Mouse (Mus musculus) neural tube, embryonic 14.5 days (tissue): Measurements from ENCODE around the gene Astl. TPM values are rescaled to one million over a fixed set of nuclear protein-coding genes. Genes with fewer than 3 reads are reported as not detected.

Experiments used
- ATAC-seq: fragments of 200-750 bp; cut with Nextera tagmentation; 2 replicates; pipeline ENCODE4 v1.8.0; 2017; ENCODE audit warnings: low read depth, mild to moderate bottlenecking, moderate TSS enrichment, moderate library complexity
- H3K27ac ChIP-seq: fragments of 300-500 bp; sonication (generic); 2 replicates; pipeline ENCODE4 v1.5.1; 2014; ENCODE audit warnings: low read depth, mild to moderate bottlenecking, control low read depth, low read length, moderate library complexity, mixed read lengths
- H3K27me3 ChIP-seq: fragments of 300-500 bp; sonication (generic); 2 replicates; pipeline ENCODE4 v1.6.1; 2014; ENCODE audit warnings: low read length; ENCODE audit not compliant: control insufficient read depth, insufficient read depth
- H3K36me3 ChIP-seq: fragments of 300-500 bp; sonication (generic); 2 replicates; pipeline ENCODE4 v1.6.1; 2014; ENCODE audit warnings: low read length, mixed read lengths; ENCODE audit not compliant: control insufficient read depth, insufficient read depth
- H3K4me1 ChIP-seq: fragments of 300-500 bp; sonication (generic); 2 replicates; pipeline ENCODE4 v1.6.1; 2014; ENCODE audit warnings: low read length; ENCODE audit not compliant: control insufficient read depth, insufficient read depth
- H3K4me2 ChIP-seq: fragments of 300-500 bp; sonication (generic); 2 replicates; pipeline ENCODE4 v1.6.1; 2014; ENCODE audit warnings: mild to moderate bottlenecking, low read depth, low read length, control low read depth
- H3K4me3 ChIP-seq: fragments of 300-500 bp; sonication (generic); 2 replicates; pipeline ENCODE4 v1.5.1; 2014; ENCODE audit warnings: low read depth, low read length, control low read depth, mixed read lengths
- H3K9ac ChIP-seq: fragments of 300-500 bp; sonication (generic); replicated peaks from 2 replicates; pipeline ENCODE4 v1.6.1; 2014; ENCODE audit warnings: low read depth, mild to moderate bottlenecking, control low read depth, low read length, mixed read lengths
- H3K9me3 ChIP-seq: fragments of 300-500 bp; sonication (generic); 2 replicates; pipeline ENCODE4 v1.6.1; 2016; ENCODE audit warnings: low read length; ENCODE audit not compliant: control insufficient read depth
- WGBS: fragments of 180-500 bp; shearing (Covaris S2); extraction: QIAGEN DNeasy Blood & Tissue Kit; methylation state at CpG from one replicate; pipeline ENCODE4 v1.1.7; 2014; 5-methylcytosine and 5-hydroxymethylcytosine counted together
- polyA plus RNA-seq: library from polyadenylated mRNA; unstranded; fragments of >200 nt; fragmentation: Nextera tagmentation; extraction: Ambion mirVana; gene quantifications from 2 replicates; pipeline ENCODE4 v1.2.1, GENCODE M21; 2014

The Astl gene
- polyA plus RNA-seq, 1 experiment from 2014 or later: not detected

- Histone ChIP-seq H3K36me3 (no peaks in the 10 kb centered on the region), H3K9me3 (no peaks in the 10 kb centered on the region), H3K27ac (no peak overlapping the region), H3K4me1 (peaks cover 4% of the 10 kb centered on the region; the same call in 1 of the 2 replicates), H3K27me3 (peaks cover 25% of the 10 kb centered on the region), H3K4me2 (no peak overlapping the region), H3K4me3 (no peak overlapping the region), H3K9ac (no peak overlapping the region)
- ATAC-seq: no peak
- WGBS: 83% methylated on average over 5 of the region's 5 CpGs
These were observed 4.4 kb upstream of the Astl start for GRCm38 (mm10) chr2:127333945-127334603.

GRCm38 (mm10) chr2:127335078-127335541, 3.3 kb upstream of the Astl start:
- Histone ChIP-seq H3K36me3 (no peaks in the 10 kb centered on the region), H3K27me3 (peaks cover 27% of the 10 kb centered on the region), H3K4me2 (no peak overlapping the region), H3K9me3 (no peaks in the 10 kb centered on the region), H3K9ac (no peak overlapping the region), H3K4me1 (peaks cover 4% of the 10 kb centered on the region; the same call in 1 of the 2 replicates), H3K27ac (no peak overlapping the region), H3K4me3 (no peak overlapping the region)
- 56% methylated on average over 11 of the region's 11 CpGs for WGBS
- ATAC-seq: no peak

- peaks cover 4% of the 10 kb centered on the region; the same call in 1 of the 2 replicates for H3K4me1 ChIP-seq
- H3K36me3 ChIP-seq: no peaks in the 10 kb centered on the region
- peak within 1 kb of the TSS; percentile 89 for H3K4me2 ChIP-seq
- H3K9me3 ChIP-seq: no peaks in the 10 kb centered on the region
- WGBS: 1% methylated on average over 64 of the region's 76 CpGs
- peak within 1 kb of the TSS; percentile 55 for H3K9ac ChIP-seq
- no peak within 1 kb of the TSS for H3K27ac ChIP-seq
- H3K4me3 ChIP-seq: peak within 1 kb of the TSS; percentile 49
- ATAC-seq: peak; percentile 84
- peaks cover 27% of the 10 kb centered on the region for H3K27me3 ChIP-seq
These were observed 2.5 kb upstream of the Astl start, which contains the start of gene Dusp2 for GRCm38 (mm10) chr2:127335767-127336496. TSS of gene Dusp2 (plus strand) at chr2:127336159.

- WGBS: 4% methylated on average over 24 of the region's 33 CpGs
These were observed 2.0 kb upstream of the Astl start for GRCm38 (mm10) chr2:127336497-127336832.

GRCm38 (mm10) chr2:127336885-127337284, 1.6 kb upstream of the Astl start:
- Histone ChIP-seq H3K4me3 (peak overlapping the region; percentile 49), H3K36me3 (no peaks in the 10 kb centered on the region), H3K9me3 (no peaks in the 10 kb centered on the region), H3K4me2 (peak overlapping the region; percentile 89), H3K9ac (peak overlapping the region; percentile 55), H3K27ac (no peak overlapping the region), H3K27me3 (peaks cover 27% of the 10 kb centered on the region), H3K4me1 (peaks cover 4% of the 10 kb centered on the region; the same call in 1 of the 2 replicates)
- ATAC-seq: no peak
- WGBS: 61% methylated on average over 5 of the region's 5 CpGs

More at GRCm38 (mm10) chr2:127336497-127336832, 2.0 kb upstream of the Astl start:
- Histone ChIP-seq H3K27ac (no peak overlapping the region), H3K4me2 (peak overlapping the region; percentile 89), H3K4me3 (peak overlapping the region; percentile 49), H3K9me3 (no peaks in the 10 kb centered on the region), H3K4me1 (peaks cover 4% of the 10 kb centered on the region; the same call in 1 of the 2 replicates), H3K36me3 (no peaks in the 10 kb centered on the region), H3K27me3 (peaks cover 27% of the 10 kb centered on the region), H3K9ac (peak overlapping the region; percentile 55)
- ATAC-seq: no peak

- H3K27ac ChIP-seq: no peak overlapping the region
- no peaks in the 10 kb centered on the region for H3K9me3 ChIP-seq
- no peak overlapping the region for H3K9ac ChIP-seq
- no peak overlapping the region; the same call in 1 of the 2 replicates for H3K4me2 ChIP-seq
- no peaks in the 10 kb centered on the region for H3K36me3 ChIP-seq
- WGBS: 59% methylated on average over 11 of the region's 11 CpGs
- H3K27me3 ChIP-seq: peaks cover 27% of the 10 kb centered on the region
- no peak overlapping the region for H3K4me3 ChIP-seq
- peaks cover 4% of the 10 kb centered on the region; the same call in 1 of the 2 replicates for H3K4me1 ChIP-seq
- ATAC-seq: no peak
These were observed 908 bp upstream of the Astl start for GRCm38 (mm10) chr2:127337531-127337930.

DNA sequence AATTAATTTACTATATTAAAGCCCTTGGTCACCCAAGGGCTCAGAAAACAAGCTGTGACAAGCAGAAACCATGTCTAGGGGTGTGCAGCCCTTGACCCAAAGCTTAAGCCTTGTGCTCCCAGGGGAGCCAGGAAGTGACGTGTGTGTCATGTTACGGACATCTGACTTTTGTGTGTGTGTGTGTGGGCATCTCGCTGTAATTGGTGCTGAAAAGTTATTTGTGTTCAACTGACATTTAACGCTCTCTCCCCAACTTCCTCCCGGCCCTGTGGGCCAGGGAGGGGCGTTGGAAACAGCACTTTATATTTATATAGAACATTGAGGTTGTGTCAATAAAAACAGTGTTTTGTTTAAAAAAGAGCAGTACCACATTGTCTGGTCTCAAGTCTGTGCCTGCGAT, 427 bp upstream of the Astl start:
- 70% methylated on average over 7 of the region's 7 CpGs for WGBS
- Histone ChIP-seq H3K36me3 (no peaks in the 10 kb centered on the region), H3K9me3 (no peaks in the 10 kb centered on the region), H3K4me2 (no peak overlapping the region; the same call in 1 of the 2 replicates), H3K4me1 (peaks cover 4% of the 10 kb centered on the region; the same call in 1 of the 2 replicates), H3K27me3 (peaks cover 27% of the 10 kb centered on the region), H3K27ac (no peak overlapping the region), H3K9ac (no peak overlapping the region), H3K4me3 (no peak overlapping the region)
- no peak for ATAC-seq

DNA sequence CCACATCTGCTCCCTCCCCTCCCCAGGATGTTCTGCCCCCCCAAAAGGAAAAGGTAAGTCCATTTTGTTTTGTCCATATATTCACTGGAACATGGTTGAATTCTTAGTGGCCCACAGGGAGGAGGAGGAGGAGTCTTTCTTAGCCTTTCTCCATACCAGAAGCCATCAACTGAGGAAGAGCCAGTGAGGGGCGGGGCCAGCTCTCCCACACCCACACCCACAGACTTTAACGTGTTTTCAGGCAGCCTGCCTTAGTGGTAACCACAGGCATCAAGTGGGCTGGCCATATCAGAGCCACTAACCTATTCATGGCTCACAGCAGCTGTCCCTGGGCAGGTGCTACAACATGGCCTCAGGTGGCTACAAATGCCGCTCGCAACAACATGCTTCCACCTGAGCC, 394 bp downstream of the Astl start:
- Histone ChIP-seq H3K27me3 (peaks cover 27% of the 10 kb centered on the region), H3K4me1 (peaks cover 4% of the 10 kb centered on the region; the same call in 1 of the 2 replicates), H3K9me3 (no peaks in the 10 kb centered on the region), H3K9ac (no peak overlapping the region), H3K36me3 (no peaks in the 10 kb centered on the region), H3K4me2 (no peak overlapping the region), H3K27ac (no peak overlapping the region), H3K4me3 (no peak overlapping the region)
- 65% methylated on average over 4 of the region's 4 CpGs for WGBS
- no peak for ATAC-seq

DNA sequence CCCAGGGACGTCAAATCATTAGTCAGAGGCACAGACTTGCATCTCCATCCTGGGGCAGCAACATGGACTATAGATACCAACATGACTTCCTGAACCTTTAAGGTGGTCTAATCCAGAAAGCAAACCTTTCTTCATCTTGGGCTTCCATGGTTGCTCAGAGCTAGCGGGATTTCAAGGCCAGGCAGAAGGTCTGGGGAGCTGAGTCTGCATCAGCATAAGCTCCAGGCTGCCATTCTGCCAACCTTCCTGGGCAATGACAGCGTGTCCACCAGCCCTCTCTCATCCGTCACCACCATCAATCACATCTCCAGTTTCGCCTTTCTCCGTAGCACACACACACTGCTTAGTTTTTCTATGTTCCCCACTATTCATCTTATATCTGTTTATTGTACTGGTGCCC, 823 bp downstream of the Astl start:
- H3K36me3 ChIP-seq: no peaks in the 10 kb centered on the region
- H3K4me2 ChIP-seq: no peak overlapping the region
- no peak overlapping the region for H3K9ac ChIP-seq
- H3K27ac ChIP-seq: no peak overlapping the region
- no peaks in the 10 kb centered on the region for H3K9me3 ChIP-seq
- 82% methylated on average over 6 of the region's 6 CpGs for WGBS
- H3K4me1 ChIP-seq: peaks cover 4% of the 10 kb centered on the region; the same call in 1 of the 2 replicates
- peaks cover 27% of the 10 kb centered on the region for H3K27me3 ChIP-seq
- no peak for ATAC-seq
- H3K4me3 ChIP-seq: no peak overlapping the region
